Mouse (Mus musculus): ENCODE measurements around the gene Glul. TPM values are rescaled to one million over a fixed set of nuclear protein-coding genes. Genes with fewer than 3 reads are reported as not detected.
A peak's percentile ranks its signal among the peaks of the same experiment; 100 is the strongest.

The Glul gene
- polyA plus RNA-seq, 1 experiment, result 115 TPM

DNA sequence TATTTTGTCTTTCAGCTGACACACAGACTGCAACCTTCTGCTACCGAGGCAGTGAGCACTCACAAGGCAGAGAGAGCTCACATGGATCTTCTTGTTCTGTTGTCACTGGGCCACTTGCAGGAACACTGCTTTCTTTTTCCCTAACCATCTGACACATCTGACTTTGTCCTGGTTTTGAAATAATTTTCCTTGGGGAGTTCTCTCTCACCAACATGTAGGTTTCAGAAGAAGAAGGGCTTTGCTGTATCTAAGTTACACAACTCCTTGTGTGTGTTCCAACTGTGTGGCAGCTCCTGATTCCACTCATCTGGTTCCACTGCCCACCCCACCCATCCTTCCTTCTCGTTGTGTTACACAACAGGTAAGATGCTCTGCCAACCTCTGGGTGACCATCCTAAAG is 6.0 kb upstream of the Glul start:
- WGBS, result 36% methylated on average over 2 of the region's 2 CpGs
- no peaks in the 10 kb centered on the region for H3K4me1 ChIP-seq (ENCODE audit: control insufficient read depth, insufficient read depth, low read length)
- no peak overlapping the region for H3K4me3 ChIP-seq (replicated peaks; ENCODE audit: control insufficient read depth, low read depth, low read length)
- no peak for TF ChIP-seq CTCF (IDR thresholded peaks at IDR 0.05; ENCODE audit: control insufficient read depth, insufficient read depth, low read length)
- no peak for TF ChIP-seq POLR2A (IDR thresholded peaks at IDR 0.05; ENCODE audit: borderline replicate concordance, control insufficient read depth, low read depth, low read length)
- no peak overlapping the region for H3K27ac ChIP-seq (ENCODE audit: control insufficient read depth, insufficient read depth, low read depth, low read length, poor library complexity)

DNA sequence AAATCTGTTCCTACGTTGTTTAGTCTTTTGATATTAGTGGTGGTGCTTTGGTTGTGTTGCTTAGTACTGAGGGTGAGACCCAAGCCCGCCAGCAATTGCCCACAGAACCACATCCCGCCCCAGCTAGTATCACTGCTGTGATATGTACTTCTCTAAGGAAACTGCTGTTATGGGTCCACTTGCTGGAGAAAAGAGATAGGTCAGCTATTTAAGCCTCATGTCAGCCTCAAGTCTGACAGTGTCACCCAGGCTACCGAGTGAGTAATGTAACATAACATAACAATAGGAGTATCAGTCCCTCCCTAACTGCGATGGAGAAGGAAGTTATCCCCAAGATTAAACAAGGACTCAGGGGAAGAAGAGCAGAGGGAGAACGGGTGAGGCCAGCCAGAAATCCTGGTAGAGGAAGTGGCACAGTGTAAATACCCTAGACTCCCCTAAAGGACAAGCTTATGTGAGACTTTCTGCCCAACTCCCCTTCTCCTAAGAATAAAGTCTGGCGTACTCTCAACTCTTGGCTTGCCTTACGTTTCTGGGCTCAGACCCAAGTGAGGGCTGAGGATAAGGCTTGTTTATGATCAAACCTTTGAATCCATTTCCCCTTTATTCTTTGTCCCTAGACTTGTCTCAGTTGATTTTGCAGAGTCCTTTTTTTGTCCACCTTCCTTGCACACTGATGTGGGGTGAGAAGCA is 5.4 kb upstream of the Glul start:
- WGBS, result 31% methylated on average over 8 of the region's 8 CpGs
- Histone ChIP-seq H3K4me1 (ENCODE audit: control insufficient read depth, insufficient read depth, low read length) (no peaks in the 10 kb centered on the region), H3K27ac (ENCODE audit: control insufficient read depth, insufficient read depth, low read depth, low read length, poor library complexity) (no peak overlapping the region), H3K4me3 (replicated peaks; ENCODE audit: control insufficient read depth, low read depth, low read length) (no peak overlapping the region)
- TF ChIP-seq CTCF (IDR thresholded peaks at IDR 0.05; ENCODE audit: control insufficient read depth, insufficient read depth, low read length) (no peak), POLR2A (IDR thresholded peaks at IDR 0.05; ENCODE audit: borderline replicate concordance, control insufficient read depth, low read depth, low read length) (no peak)

GRCm38 (mm10) chr1:153894979-153895378 is 4.8 kb upstream of the Glul start:
- 39% methylated on average over 5 of the region's 5 CpGs for WGBS
- no peaks in the 10 kb centered on the region for H3K4me1 ChIP-seq (ENCODE audit: control insufficient read depth, insufficient read depth, low read length)
- no peak overlapping the region for H3K27ac ChIP-seq (ENCODE audit: control insufficient read depth, insufficient read depth, low read depth, low read length, poor library complexity)
- TF ChIP-seq POLR2A (IDR thresholded peaks at IDR 0.05; ENCODE audit: borderline replicate concordance, control insufficient read depth, low read depth, low read length) (no peak), CTCF (IDR thresholded peaks at IDR 0.05; ENCODE audit: control insufficient read depth, insufficient read depth, low read length) (peak; percentile 91)
- H3K4me3 ChIP-seq (replicated peaks; ENCODE audit: control insufficient read depth, low read depth, low read length), result no peak overlapping the region

GRCm38 (mm10) chr1:153897196-153897595 is 2.5 kb upstream of the Glul start:
- TF ChIP-seq CTCF (IDR thresholded peaks at IDR 0.05; ENCODE audit: control insufficient read depth, insufficient read depth, low read length), result no peak
- no peak for TF ChIP-seq POLR2A (IDR thresholded peaks at IDR 0.05; ENCODE audit: borderline replicate concordance, control insufficient read depth, low read depth, low read length)
- Histone ChIP-seq H3K4me3 (replicated peaks; ENCODE audit: control insufficient read depth, low read depth, low read length) (no peak overlapping the region), H3K27ac (ENCODE audit: control insufficient read depth, insufficient read depth, low read depth, low read length, poor library complexity) (no peak overlapping the region), H3K4me1 (ENCODE audit: control insufficient read depth, insufficient read depth, low read length) (no peaks in the 10 kb centered on the region)
- 88% methylated on average over 8 of the region's 8 CpGs for WGBS

GRCm38 (mm10) chr1:153898989-153899730 is 584 bp upstream of the Glul start:
- no peaks in the 10 kb centered on the region for H3K4me1 ChIP-seq (ENCODE audit: control insufficient read depth, insufficient read depth, low read length)
- peak overlapping the region; percentile 97 for H3K4me3 ChIP-seq (replicated peaks; ENCODE audit: control insufficient read depth, low read depth, low read length)
- no peak for TF ChIP-seq CTCF (IDR thresholded peaks at IDR 0.05; ENCODE audit: control insufficient read depth, insufficient read depth, low read length)
- TF ChIP-seq POLR2A (IDR thresholded peaks at IDR 0.05; ENCODE audit: borderline replicate concordance, control insufficient read depth, low read depth, low read length), result no peak
- 21% methylated on average over 22 of the region's 22 CpGs for WGBS
- H3K27ac ChIP-seq (ENCODE audit: control insufficient read depth, insufficient read depth, low read depth, low read length, poor library complexity), result peak overlapping the region; percentile 26; the same call in 1 of the 2 replicates

DNA sequence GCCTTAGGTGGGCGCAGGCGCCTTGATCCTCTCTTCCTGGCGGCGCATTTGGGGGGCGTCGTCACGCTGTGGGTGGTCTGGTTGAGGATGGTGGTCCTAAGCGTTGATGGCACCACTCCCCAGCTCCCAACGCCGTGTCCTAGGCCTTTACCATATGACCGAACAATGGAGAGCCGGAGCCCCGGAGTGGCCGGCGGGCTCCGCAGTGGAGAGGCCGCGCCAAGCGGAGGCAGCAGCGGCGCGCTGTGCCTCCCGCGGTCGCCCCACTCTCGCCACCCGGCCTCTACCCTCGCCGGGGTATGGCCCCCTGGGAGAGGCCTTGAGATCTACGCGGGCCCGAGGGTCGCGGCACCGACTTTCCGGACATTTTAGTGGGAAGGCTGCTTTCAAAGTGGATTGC is 637 bp downstream of the Glul start:
- TF ChIP-seq CTCF (IDR thresholded peaks at IDR 0.05; ENCODE audit: control insufficient read depth, insufficient read depth, low read length) (no peak), POLR2A (IDR thresholded peaks at IDR 0.05; ENCODE audit: borderline replicate concordance, control insufficient read depth, low read depth, low read length) (no peak)
- Histone ChIP-seq H3K27ac (ENCODE audit: control insufficient read depth, insufficient read depth, low read depth, low read length, poor library complexity) (peak overlapping the region; percentile 97), H3K4me3 (replicated peaks; ENCODE audit: control insufficient read depth, low read depth, low read length) (peak overlapping the region; percentile 97), H3K4me1 (ENCODE audit: control insufficient read depth, insufficient read depth, low read length) (no peaks in the 10 kb centered on the region)
- WGBS, result under 1% methylated on average over 36 of the region's 36 CpGs

- Histone ChIP-seq H3K4me3 (replicated peaks; ENCODE audit: control insufficient read depth, low read depth, low read length) (peak overlapping the region; percentile 97), H3K4me1 (ENCODE audit: control insufficient read depth, insufficient read depth, low read length) (no peaks in the 10 kb centered on the region), H3K27ac (ENCODE audit: control insufficient read depth, insufficient read depth, low read depth, low read length, poor library complexity) (peak overlapping the region; percentile 97)
- 2% methylated on average over 25 of the region's 25 CpGs for WGBS
- TF ChIP-seq POLR2A (IDR thresholded peaks at IDR 0.05; ENCODE audit: borderline replicate concordance, control insufficient read depth, low read depth, low read length) (no peak), CTCF (IDR thresholded peaks at IDR 0.05; ENCODE audit: control insufficient read depth, insufficient read depth, low read length) (no peak)
These were observed 1.4 kb downstream of the Glul start for GRCm38 (mm10) chr1:153900860-153901730.

- Histone ChIP-seq H3K27ac (ENCODE audit: control insufficient read depth, insufficient read depth, low read depth, low read length, poor library complexity) (no peak overlapping the region), H3K4me3 (replicated peaks; ENCODE audit: control insufficient read depth, low read depth, low read length) (no peak overlapping the region)
- no peak for TF ChIP-seq CTCF (IDR thresholded peaks at IDR 0.05; ENCODE audit: control insufficient read depth, insufficient read depth, low read length)
- TF ChIP-seq POLR2A (IDR thresholded peaks at IDR 0.05; ENCODE audit: borderline replicate concordance, control insufficient read depth, low read depth, low read length), result no peak
These were observed 3.3 kb downstream of the Glul start for GRCm38 (mm10) chr1:153903006-153903405.

More at GRCm38 (mm10) chr1:153903006-153903405, 3.3 kb downstream of the Glul start:
- no peaks in the 10 kb centered on the region for H3K4me1 ChIP-seq (ENCODE audit: control insufficient read depth, insufficient read depth, low read length)
- WGBS, result 94% methylated on average over 13 of the region's 13 CpGs

Data from bone marrow, adult 2 months (tissue).